Mouse (Mus musculus): Measurements from ENCODE around the gene Rhox4e. TPM values are rescaled to one million over a fixed set of nuclear protein-coding genes. Genes with fewer than 3 reads are reported as not detected.
"Not testable (repeated sequence)": the region's sequence is repeated elsewhere in the genome, so short reads cannot be mapped to it uniquely, and the experiment has no call there.

Rhox4e gene
- total RNA-seq (2014; fragmentation: Nextera tagmentation) (not detected in 2 replicates), total RNA-seq (2017) (not detected in 2 replicates), polyA plus RNA-seq (2012) (not detected in 2 replicates)

GRCm38 (mm10) chrX:37557112-37557511 lies at the start of gene Rhox4e:
Gene Rhox4e (plus strand): TSS chrX:37557412.
- not testable (repeated sequence) for DNase-seq (ENCODE audit: low spot score); ATAC-seq (ENCODE audit: extremely low read depth, insufficient number of reproducible peaks, low FRiP score, poor library complexity, severe bottlenecking)

GRCm38 (mm10) chrX:37514059-37514458 lies 43.2 kb upstream of the Rhox4e start, which contains the start of gene Rhox4d:
Gene Rhox4d (plus strand): TSS chrX:37514359.
- H3K4me3 ChIP-seq (ENCODE audit: low read depth, low read length); H3K27me3 ChIP-seq (ENCODE audit: insufficient read depth, low read length); H3K4me1 ChIP-seq (ENCODE audit: insufficient read depth, low read depth, low read length); H3K9me3 ChIP-seq (replicated peaks); DNase-seq (ENCODE audit: low spot score); H3K36me3 ChIP-seq (replicated peaks); ATAC-seq (ENCODE audit: extremely low read depth, insufficient number of reproducible peaks, low FRiP score, poor library complexity, severe bottlenecking): not testable (repeated sequence)

More at GRCm38 (mm10) chrX:37557112-37557511, at the start of gene Rhox4e:
- H3K36me3 ChIP-seq (replicated peaks); H3K9me3 ChIP-seq (replicated peaks); H3K4me1 ChIP-seq (ENCODE audit: insufficient read depth, low read depth, low read length); H3K27me3 ChIP-seq (ENCODE audit: insufficient read depth, low read length); H3K4me3 ChIP-seq (ENCODE audit: low read depth, low read length): not testable (repeated sequence)

- not testable (repeated sequence) for H3K27me3 ChIP-seq (ENCODE audit: insufficient read depth, low read length); H3K4me1 ChIP-seq (ENCODE audit: insufficient read depth, low read depth, low read length); H3K4me3 ChIP-seq (ENCODE audit: low read depth, low read length); H3K9me3 ChIP-seq (replicated peaks); ATAC-seq (ENCODE audit: extremely low read depth, insufficient number of reproducible peaks, low FRiP score, poor library complexity, severe bottlenecking); H3K36me3 ChIP-seq (replicated peaks); DNase-seq (ENCODE audit: low spot score)
These were observed 27.1 kb upstream of the Rhox4e start, which contains the start of gene Rhox2e for GRCm38 (mm10) chrX:37530152-37530551. Gene Rhox2e (plus strand): TSS chrX:37530452.

- H3K36me3 ChIP-seq (replicated peaks); ATAC-seq (ENCODE audit: extremely low read depth, insufficient number of reproducible peaks, low FRiP score, poor library complexity, severe bottlenecking); H3K27me3 ChIP-seq (ENCODE audit: insufficient read depth, low read length); H3K9me3 ChIP-seq (replicated peaks); DNase-seq (ENCODE audit: low spot score); H3K4me3 ChIP-seq (ENCODE audit: low read depth, low read length); H3K4me1 ChIP-seq (ENCODE audit: insufficient read depth, low read depth, low read length): not testable (repeated sequence)
These were observed 15.5 kb upstream of the Rhox4e start, which contains the start of gene Rhox3e for GRCm38 (mm10) chrX:37541719-37542118. Gene Rhox3e (plus strand): TSS chrX:37542019.

DNA sequence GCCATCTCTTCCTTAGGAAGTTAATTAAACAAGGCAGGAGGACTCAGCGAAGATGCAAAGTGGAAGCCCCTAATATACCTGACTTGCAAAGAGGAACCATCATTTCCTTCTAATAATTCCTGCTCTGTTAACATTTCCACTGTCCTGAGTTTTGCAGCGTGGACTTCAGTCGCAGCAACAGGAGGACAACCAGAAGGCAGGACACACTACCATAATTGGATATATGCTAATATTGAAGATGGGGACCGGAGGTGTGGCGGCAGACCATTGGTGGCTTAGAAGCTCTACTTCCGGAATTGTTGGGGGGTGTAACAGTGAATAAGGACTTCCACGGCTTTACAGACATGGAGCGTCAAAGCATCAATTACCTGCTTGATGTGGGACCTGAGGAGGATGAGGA lies 13.9 kb downstream of the Rhox4e start, which contains the start of gene Rhox2f:
Gene Rhox2f, plus strand, starts transcription at position 301 of the 400 bp plus-strand sequence.
- not testable (repeated sequence) for H3K27me3 ChIP-seq (ENCODE audit: insufficient read depth, low read length); H3K36me3 ChIP-seq (replicated peaks); H3K9me3 ChIP-seq (replicated peaks); H3K4me3 ChIP-seq (ENCODE audit: low read depth, low read length); ATAC-seq (ENCODE audit: extremely low read depth, insufficient number of reproducible peaks, low FRiP score, poor library complexity, severe bottlenecking); DNase-seq (ENCODE audit: low spot score); H3K4me1 ChIP-seq (ENCODE audit: insufficient read depth, low read depth, low read length)

DNA sequence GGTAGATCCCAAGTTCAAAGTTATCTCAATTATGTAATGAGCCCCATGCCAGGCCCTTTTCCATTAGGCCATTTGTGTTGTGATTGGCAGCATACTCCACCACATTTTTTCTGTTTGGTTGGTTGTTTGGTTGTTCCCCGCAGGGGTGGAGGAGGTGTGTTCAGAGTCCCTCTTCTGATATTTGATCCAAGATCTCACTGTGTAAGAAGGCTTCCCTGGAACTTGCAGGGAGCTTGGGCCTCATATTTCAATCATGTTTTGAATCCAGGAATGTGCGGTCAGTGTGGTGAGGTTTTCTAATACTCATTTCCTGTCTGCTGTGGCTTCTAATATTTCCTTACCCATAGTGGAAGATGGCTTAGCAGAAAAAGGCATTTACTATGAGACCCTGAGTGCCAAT lies 15.4 kb downstream of the Rhox4e start:
- not testable (repeated sequence) for H3K27me3 ChIP-seq (ENCODE audit: insufficient read depth, low read length); H3K4me1 ChIP-seq (ENCODE audit: insufficient read depth, low read depth, low read length); DNase-seq (ENCODE audit: low spot score); ATAC-seq (ENCODE audit: extremely low read depth, insufficient number of reproducible peaks, low FRiP score, poor library complexity, severe bottlenecking); H3K9me3 ChIP-seq (replicated peaks); H3K36me3 ChIP-seq (replicated peaks); H3K4me3 ChIP-seq (ENCODE audit: low read depth, low read length)

DNA sequence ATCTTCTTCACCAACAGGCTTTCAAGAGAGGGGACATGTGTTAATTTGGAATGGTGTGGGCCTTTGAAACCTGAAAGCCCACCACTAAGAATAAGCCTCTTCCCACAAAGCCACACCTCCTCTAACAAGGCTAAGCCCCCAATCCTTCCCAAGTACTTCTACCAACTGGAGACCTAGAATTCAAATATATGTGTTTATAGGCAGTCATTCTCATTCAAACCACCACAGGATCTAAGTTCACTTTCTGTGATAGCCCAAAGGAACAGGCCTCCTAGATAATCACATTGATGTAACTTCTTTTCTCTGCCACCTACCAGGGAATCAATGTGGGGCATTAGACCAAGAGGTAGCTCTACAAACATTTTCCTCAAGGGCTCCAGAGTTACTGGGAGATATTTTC lies 23.5 kb downstream of the Rhox4e start, which contains the start of gene Rhox3f:
Gene Rhox3f, plus strand, starts transcription at position 301 of the 400 bp plus-strand sequence.
- H3K4me3 ChIP-seq (ENCODE audit: low read depth, low read length); H3K4me1 ChIP-seq (ENCODE audit: insufficient read depth, low read depth, low read length); H3K27me3 ChIP-seq (ENCODE audit: insufficient read depth, low read length); ATAC-seq (ENCODE audit: extremely low read depth, insufficient number of reproducible peaks, low FRiP score, poor library complexity, severe bottlenecking); H3K9me3 ChIP-seq (replicated peaks); DNase-seq (ENCODE audit: low spot score); H3K36me3 ChIP-seq (replicated peaks): not testable (repeated sequence)

- not testable (repeated sequence) for ATAC-seq (ENCODE audit: extremely low read depth, insufficient number of reproducible peaks, low FRiP score, poor library complexity, severe bottlenecking); H3K4me1 ChIP-seq (ENCODE audit: insufficient read depth, low read depth, low read length); DNase-seq (ENCODE audit: low spot score); H3K9me3 ChIP-seq (replicated peaks); H3K36me3 ChIP-seq (replicated peaks); H3K4me3 ChIP-seq (ENCODE audit: low read depth, low read length); H3K27me3 ChIP-seq (ENCODE audit: insufficient read depth, low read length)
These were observed 50.4 kb downstream of the Rhox4e start, which contains the start of gene Rhox4f for GRCm38 (mm10) chrX:37607604-37608003. Gene Rhox4f (minus strand): TSS chrX:37607704.

Other genes starting within 250 kb of the Rhox4e start
- gene Rhox3a2, start 177.4 kb upstream of the Rhox4e start, total RNA-seq (2014; fragmentation: Nextera tagmentation), result not detected in 2 replicates
- gene Rhox3a2, start 177.4 kb upstream of the Rhox4e start, total RNA-seq (2017), result 0.22 TPM in 1 of 2 replicates, not detected in the other
- gene Rhox3a2, start 177.4 kb upstream of the Rhox4e start, polyA plus RNA-seq (2012), result not detected in 2 replicates
- gene Rhox4a2, start 166.6 kb upstream of the Rhox4e start, total RNA-seq (2014; fragmentation: Nextera tagmentation), result not detected in 2 replicates
- gene Rhox4a2, start 166.6 kb upstream of the Rhox4e start, total RNA-seq (2017), result not detected in 2 replicates
- not detected in 2 replicates for gene Rhox4a2, start 166.6 kb upstream of the Rhox4e start, polyA plus RNA-seq (2012)
- gene Rhox2b, start 145.3 kb upstream of the Rhox4e start, total RNA-seq (2014; fragmentation: Nextera tagmentation), result not detected in 2 replicates
- gene Rhox2b, start 145.3 kb upstream of the Rhox4e start, total RNA-seq (2017), result 0.33 TPM in 1 of 2 replicates, not detected in the other
- gene Rhox2b, start 145.3 kb upstream of the Rhox4e start, polyA plus RNA-seq (2012), result not detected in 2 replicates
- not detected in 2 replicates for gene Rhox4b, start 124.9 kb upstream of the Rhox4e start, total RNA-seq (2014; fragmentation: Nextera tagmentation)
- not detected in 2 replicates for gene Rhox4b, start 124.9 kb upstream of the Rhox4e start, total RNA-seq (2017)
- gene Rhox4b, start 124.9 kb upstream of the Rhox4e start, polyA plus RNA-seq (2012), result not detected in 2 replicates
- not detected in 2 replicates for gene Rhox2c, start 103.7 kb upstream of the Rhox4e start, total RNA-seq (2014; fragmentation: Nextera tagmentation)
- gene Rhox2c, start 103.7 kb upstream of the Rhox4e start, total RNA-seq (2017), result not detected in 2 replicates
- not detected in 2 replicates for gene Rhox2c, start 103.7 kb upstream of the Rhox4e start, polyA plus RNA-seq (2012)
- gene Rhox3c, start 98.8 kb upstream of the Rhox4e start, total RNA-seq (2014; fragmentation: Nextera tagmentation), result not detected in 2 replicates
- gene Rhox3c, start 98.8 kb upstream of the Rhox4e start, total RNA-seq (2017), result not detected in 2 replicates
- not detected in 2 replicates for gene Rhox3c, start 98.8 kb upstream of the Rhox4e start, polyA plus RNA-seq (2012)
- gene Rhox4c, start 77.1 kb upstream of the Rhox4e start, total RNA-seq (2014; fragmentation: Nextera tagmentation), result not detected in 2 replicates
- gene Rhox4c, start 77.1 kb upstream of the Rhox4e start, total RNA-seq (2017), result not detected in 2 replicates
- not detected in 2 replicates for gene Rhox4c, start 77.1 kb upstream of the Rhox4e start, polyA plus RNA-seq (2012)
- not detected in 2 replicates for gene Rhox2d, start 64.0 kb upstream of the Rhox4e start, total RNA-seq (2014; fragmentation: Nextera tagmentation)
- not detected in 2 replicates for gene Rhox2d, start 64.0 kb upstream of the Rhox4e start, total RNA-seq (2017)
- gene Rhox2d, start 64.0 kb upstream of the Rhox4e start, polyA plus RNA-seq (2012), result not detected in 2 replicates
- gene Rhox4d, start 43.1 kb upstream of the Rhox4e start, total RNA-seq (2014; fragmentation: Nextera tagmentation), result not detected in 2 replicates
- gene Rhox4d, start 43.1 kb upstream of the Rhox4e start, total RNA-seq (2017), result 0.17 TPM in 1 of 2 replicates, not detected in the other
- not detected in 2 replicates for gene Rhox4d, start 43.1 kb upstream of the Rhox4e start, polyA plus RNA-seq (2012)
- not detected in 2 replicates for gene Rhox2e, start 27.0 kb upstream of the Rhox4e start, total RNA-seq (2014; fragmentation: Nextera tagmentation)
- gene Rhox2e, start 27.0 kb upstream of the Rhox4e start, total RNA-seq (2017), result not detected in 2 replicates
- not detected in 2 replicates for gene Rhox2e, start 27.0 kb upstream of the Rhox4e start, polyA plus RNA-seq (2012)
- gene Rhox3e, start 15.4 kb upstream of the Rhox4e start, total RNA-seq (2014; fragmentation: Nextera tagmentation), result not detected in 2 replicates
- gene Rhox3e, start 15.4 kb upstream of the Rhox4e start, total RNA-seq (2017), result not detected in 2 replicates
- gene Rhox3e, start 15.4 kb upstream of the Rhox4e start, polyA plus RNA-seq (2012), result not detected in 2 replicates
- gene Rhox2f, start 14.0 kb downstream of the Rhox4e start, total RNA-seq (2014; fragmentation: Nextera tagmentation), result not detected in 2 replicates
- not detected in 2 replicates for gene Rhox2f, start 14.0 kb downstream of the Rhox4e start, total RNA-seq (2017)
- gene Rhox2f, start 14.0 kb downstream of the Rhox4e start, polyA plus RNA-seq (2012), result not detected in 2 replicates
- gene Rhox3f, start 23.6 kb downstream of the Rhox4e start, total RNA-seq (2014; fragmentation: Nextera tagmentation), result not detected in 2 replicates
- not detected in 2 replicates for gene Rhox3f, start 23.6 kb downstream of the Rhox4e start, total RNA-seq (2017)
- not detected in 2 replicates for gene Rhox3f, start 23.6 kb downstream of the Rhox4e start, polyA plus RNA-seq (2012)
- gene Rhox4f, start 50.3 kb downstream of the Rhox4e start, total RNA-seq (2014; fragmentation: Nextera tagmentation), result not detected in 2 replicates
- not detected in 2 replicates for gene Rhox4f, start 50.3 kb downstream of the Rhox4e start, total RNA-seq (2017)
- gene Rhox4f, start 50.3 kb downstream of the Rhox4e start, polyA plus RNA-seq (2012), result not detected in 2 replicates
- gene Rhox3g, start 71.2 kb downstream of the Rhox4e start, total RNA-seq (2014; fragmentation: Nextera tagmentation), result not detected in 2 replicates
- gene Rhox3g, start 71.2 kb downstream of the Rhox4e start, total RNA-seq (2017), result not detected in 2 replicates
- gene Rhox3g, start 71.2 kb downstream of the Rhox4e start, polyA plus RNA-seq (2012), result not detected in 2 replicates
- gene Rhox2g, start 86.1 kb downstream of the Rhox4e start, total RNA-seq (2014; fragmentation: Nextera tagmentation), result not detected in 2 replicates
- not detected in 2 replicates for gene Rhox2g, start 86.1 kb downstream of the Rhox4e start, total RNA-seq (2017)
- gene Rhox2g, start 86.1 kb downstream of the Rhox4e start, polyA plus RNA-seq (2012), result not detected in 2 replicates
- not detected in 2 replicates for gene Rhox4g, start 93.9 kb downstream of the Rhox4e start, total RNA-seq (2014; fragmentation: Nextera tagmentation)
- 0.16 TPM in 1 of 2 replicates, not detected in the other for gene Rhox4g, start 93.9 kb downstream of the Rhox4e start, total RNA-seq (2017)
- not detected in 2 replicates for gene Rhox4g, start 93.9 kb downstream of the Rhox4e start, polyA plus RNA-seq (2012)
- not detected in 2 replicates for gene Rhox3h, start 111.4 kb downstream of the Rhox4e start, total RNA-seq (2014; fragmentation: Nextera tagmentation)
- not detected in 2 replicates for gene Rhox3h, start 111.4 kb downstream of the Rhox4e start, total RNA-seq (2017)
- not detected in 2 replicates for gene Rhox3h, start 111.4 kb downstream of the Rhox4e start, polyA plus RNA-seq (2012)
- not detected in 2 replicates for gene Rhox2h, start 115.9 kb downstream of the Rhox4e start, total RNA-seq (2014; fragmentation: Nextera tagmentation)
- gene Rhox2h, start 115.9 kb downstream of the Rhox4e start, total RNA-seq (2017), result 0.60 and 0.93 TPM in 2 replicates
- gene Rhox2h, start 115.9 kb downstream of the Rhox4e start, polyA plus RNA-seq (2012), result 0.07 TPM in 1 of 2 replicates, not detected in the other
- not detected in 2 replicates for gene Rhox5, start 247.4 kb downstream of the Rhox4e start, total RNA-seq (2014; fragmentation: Nextera tagmentation)
- gene Rhox5, start 247.4 kb downstream of the Rhox4e start, total RNA-seq (2017), result 0.41 and 2.0 TPM in 2 replicates
- gene Rhox5, start 247.4 kb downstream of the Rhox4e start, polyA plus RNA-seq (2012), result 0.21 and 0.41 TPM in 2 replicates

Measured in G1E (cell line).